Mouse (Mus musculus): ENCODE results near the gene Tldc2.

- TF ChIP-seq POLR2A (IDR thresholded peaks at IDR 0.05; ENCODE audit: insufficient read length, low read depth) (no peak), POLR2AphosphoS2 (IDR thresholded peaks at IDR 0.05; ENCODE audit: insufficient read length, low read depth) (no peak), TCF12 (IDR thresholded peaks at IDR 0.05; ENCODE audit: insufficient read depth, poor library complexity, severe bottlenecking) (no peak), MAX (IDR thresholded peaks at IDR 0.05; ENCODE audit: low read depth) (no peak), CEBPB (IDR thresholded peaks at IDR 0.05; ENCODE audit: insufficient read depth, poor library complexity, severe bottlenecking) (no peak)
Observed at GRCm38 (mm10) chr2:157058342-157058998, 28.4 kb upstream of the Tldc2 start.
